In genomic region chr5:31094100-31094798, GRCm38 (mm10) we compare ENCODE assay signal across 9 mouse cellular contexts. TPM values are rescaled to one million over a fixed set of nuclear protein-coding genes. Genes with fewer than 3 reads are reported as not detected.
A peak's percentile ranks its signal among the peaks of the same experiment; 100 is the strongest.
DNase-seq lines count a peak whose midpoint lies in the region; ATAC-seq lines count a peak whose summit lies in the region.
"Had no signal": no experiment of that assay in that cellular context is flagged by ENCODE, and none has a peak within 500 bp of the region (broad histone marks: within the 10 kb centered on the region; RNA-seq: fewer than 3 reads in every experiment).

No protein-coding gene starts in this region.

- H3K4me2 ChIP-seq in liver, embryonic 11.5 days: peak overlapping the region; percentile 72
- peak overlapping the region; percentile 88 for H3K4me2 ChIP-seq in intestine, embryonic 16.5 days (ENCODE audit: low read depth, low read length)
- H3K4me2 ChIP-seq in neural tube, embryonic 14.5 days (ENCODE audit: low read depth, low read length): peak overlapping the region; percentile 52; the same call in 1 of the 2 replicates

- H3K27me3 ChIP-seq in liver, embryonic 11.5 days (replicated peaks; ENCODE audit: control insufficient read depth, insufficient read depth, low read length): peaks cover 88% of the 10 kb centered on the region
- H3K27me3 ChIP-seq in embryonic facial prominence, embryonic 10.5 days (replicated peaks; ENCODE audit: low read depth, poor library complexity, severe bottlenecking): peaks cover 100% of the 10 kb centered on the region
- peaks cover 88% of the 10 kb centered on the region for H3K27me3 ChIP-seq in intestine, embryonic 16.5 days (replicated peaks; ENCODE audit: control insufficient read depth, insufficient read depth, low read length)
- peaks cover 50% of the 10 kb centered on the region for H3K27me3 ChIP-seq in neural tube, embryonic 14.5 days (ENCODE audit: control insufficient read depth, insufficient read depth, low read length)

- no peak overlapping the region for H3K27ac ChIP-seq in liver, embryonic 11.5 days (ENCODE audit: low read depth, low read length)
- H3K27ac ChIP-seq in embryonic facial prominence, embryonic 10.5 days (replicated peaks): no peak overlapping the region
- H3K27ac ChIP-seq in intestine, embryonic 16.5 days (ENCODE audit: low read length): no peak overlapping the region
- no peak overlapping the region for H3K27ac ChIP-seq in neural tube, embryonic 14.5 days (ENCODE audit: low read depth, low read length)

- H3K4me1 ChIP-seq in liver, embryonic 11.5 days (replicated peaks; ENCODE audit: control insufficient read depth, insufficient read depth, low read length): peaks cover 6% of the 10 kb centered on the region; the same call in 1 of the 2 replicates
- peaks cover 33% of the 10 kb centered on the region for H3K4me1 ChIP-seq in embryonic facial prominence, embryonic 10.5 days
- H3K4me1 ChIP-seq in intestine, embryonic 16.5 days (ENCODE audit: control insufficient read depth, insufficient read depth, low read length): peaks cover 31% of the 10 kb centered on the region
- H3K4me1 ChIP-seq in neural tube, embryonic 14.5 days (ENCODE audit: control insufficient read depth, insufficient read depth, low read length): peaks cover 13% of the 10 kb centered on the region

- DNase-seq in liver, embryonic 11.5 days (ENCODE audit: low spot score): peak; percentile 39
- no peak for DNase-seq in liver
- peak; percentile 68 for DNase-seq in embryonic facial prominence, embryonic 10.5 days (ENCODE audit: low spot score)
- DNase-seq in cerebellum, adult 18-20 months: no peak
- no peak for DNase-seq in urinary bladder, postnatal 25 days (ENCODE audit: low spot score)
- DNase-seq in adipocyte (ENCODE audit: low spot score): no peak

- ATAC-seq in liver, embryonic 11.5 days (replicated peaks; ENCODE audit: low FRiP score): no peak
- ATAC-seq in intestine, embryonic 16.5 days: no peak
- no peak for ATAC-seq in neural tube, embryonic 14.5 days (ENCODE audit: low read depth)

- H3K4me3 ChIP-seq in liver, embryonic 11.5 days (ENCODE audit: low read depth, low read length): peak overlapping the region; percentile 26; the same call in 1 of the 2 replicates
- peak overlapping the region; percentile 50 for H3K4me3 ChIP-seq in embryonic facial prominence, embryonic 10.5 days
- H3K4me3 ChIP-seq in intestine, embryonic 16.5 days (ENCODE audit: low read length): peak overlapping the region; percentile 37
- no peak overlapping the region for H3K4me3 ChIP-seq in neural tube, embryonic 14.5 days (ENCODE audit: low read depth, low read length)

- WGBS in liver, embryonic 11.5 days: 3% methylated on average over 29 of the region's 29 CpGs
- 2% methylated on average over 29 of the region's 29 CpGs for WGBS in embryonic facial prominence, embryonic 10.5 days
- 2% methylated on average over 29 of the region's 29 CpGs for WGBS in intestine, embryonic 16.5 days
- 2% methylated on average over 29 of the region's 29 CpGs for WGBS in neural tube, embryonic 14.5 days

- no peak overlapping the region for H3K9ac ChIP-seq in liver, embryonic 11.5 days (ENCODE audit: low read depth, low read length)
- no peak overlapping the region for H3K9ac ChIP-seq in intestine, embryonic 16.5 days (ENCODE audit: low read depth, low read length)
- no peak overlapping the region for H3K9ac ChIP-seq in neural tube, embryonic 14.5 days (replicated peaks; ENCODE audit: low read depth, low read length)

- H3K9me3 ChIP-seq in liver, embryonic 11.5 days (ENCODE audit: control insufficient read depth, low read length): no peaks in the 10 kb centered on the region
- H3K9me3 ChIP-seq in embryonic facial prominence, embryonic 10.5 days: no peaks in the 10 kb centered on the region
- H3K9me3 ChIP-seq in intestine, embryonic 16.5 days (ENCODE audit: control insufficient read depth, low read length): no peaks in the 10 kb centered on the region
- no peaks in the 10 kb centered on the region for H3K9me3 ChIP-seq in neural tube, embryonic 14.5 days (ENCODE audit: control insufficient read depth, low read length)

- H3K36me3 ChIP-seq in liver, embryonic 11.5 days (ENCODE audit: control insufficient read depth, insufficient read depth, low read length): no peaks in the 10 kb centered on the region
- no peaks in the 10 kb centered on the region for H3K36me3 ChIP-seq in embryonic facial prominence, embryonic 10.5 days (replicated peaks)
- no peaks in the 10 kb centered on the region; the same call in 1 of the 2 replicates for H3K36me3 ChIP-seq in intestine, embryonic 16.5 days (ENCODE audit: control insufficient read depth, insufficient read depth, low read length)
- H3K36me3 ChIP-seq in neural tube, embryonic 14.5 days (ENCODE audit: control insufficient read depth, insufficient read depth, low read length): no peaks in the 10 kb centered on the region

RNA-seq across cellular contexts. Expression of gene Dnajc5g, which starts 11.8 kb away (rescaled TPM):
- polyA plus RNA-seq in liver, embryonic 11.5 days (2014; fragmentation: Nextera tagmentation; extraction: Ambion mirVana): not detected in 2 replicates
- not detected in 2 replicates for polyA plus RNA-seq in embryonic facial prominence, embryonic 10.5 days (2016; fragmentation: Nextera tagmentation; extraction: Ambion mirVana)
- polyA plus RNA-seq in intestine, embryonic 16.5 days (2015; fragmentation: Nextera tagmentation; extraction: Ambion mirVana): not detected in 2 replicates
- not detected in 2 replicates for polyA plus RNA-seq in neural tube, embryonic 14.5 days (2014; fragmentation: Nextera tagmentation; extraction: Ambion mirVana)
- polyA plus RNA-seq: brain, embryonic 14.5 days had no signal

RNA-seq across cellular contexts. Expression of gene Slc30a3, which starts 13.8 kb away (rescaled TPM):
- 1.1 and 1.4 TPM in 2 replicates for polyA plus RNA-seq in liver, embryonic 11.5 days (2014; fragmentation: Nextera tagmentation; extraction: Ambion mirVana)
- 0.59 and 0.85 TPM in 2 replicates for polyA plus RNA-seq in embryonic facial prominence, embryonic 10.5 days (2016; fragmentation: Nextera tagmentation; extraction: Ambion mirVana)
- polyA plus RNA-seq in intestine, embryonic 16.5 days (2015; fragmentation: Nextera tagmentation; extraction: Ambion mirVana): 0.12 and 0.15 TPM in 2 replicates
- polyA plus RNA-seq in neural tube, embryonic 14.5 days (2014; fragmentation: Nextera tagmentation; extraction: Ambion mirVana): 39.8 and 48.3 TPM in 2 replicates

RNA-seq across cellular contexts. Expression of gene Trim54, which starts 22.3 kb away (rescaled TPM):
- polyA plus RNA-seq in liver, embryonic 11.5 days (2014; fragmentation: Nextera tagmentation; extraction: Ambion mirVana): 0.43 TPM in 1 of 2 replicates, not detected in the other
- not detected in 2 replicates for polyA plus RNA-seq in embryonic facial prominence, embryonic 10.5 days (2016; fragmentation: Nextera tagmentation; extraction: Ambion mirVana)
- polyA plus RNA-seq in intestine, embryonic 16.5 days (2015; fragmentation: Nextera tagmentation; extraction: Ambion mirVana): not detected in 2 replicates
- not detected in 2 replicates for polyA plus RNA-seq in neural tube, embryonic 14.5 days (2014; fragmentation: Nextera tagmentation; extraction: Ambion mirVana)

RNA-seq across cellular contexts. Expression of gene Cad, which starts 39.7 kb away (rescaled TPM):
- 65.0 and 66.0 TPM in 2 replicates for polyA plus RNA-seq in liver, embryonic 11.5 days (2014; fragmentation: Nextera tagmentation; extraction: Ambion mirVana)
- 64.6 and 71.3 TPM in 2 replicates for polyA plus RNA-seq in embryonic facial prominence, embryonic 10.5 days (2016; fragmentation: Nextera tagmentation; extraction: Ambion mirVana)
- 16.8 and 18.2 TPM in 2 replicates for polyA plus RNA-seq in intestine, embryonic 16.5 days (2015; fragmentation: Nextera tagmentation; extraction: Ambion mirVana)
- polyA plus RNA-seq in neural tube, embryonic 14.5 days (2014; fragmentation: Nextera tagmentation; extraction: Ambion mirVana): 10.4 and 10.6 TPM in 2 replicates

RNA-seq across cellular contexts. Expression of gene Ucn, which starts 44.4 kb away (rescaled TPM):
- not detected in 2 replicates for polyA plus RNA-seq in liver, embryonic 11.5 days (2014; fragmentation: Nextera tagmentation; extraction: Ambion mirVana)
- not detected in 2 replicates for polyA plus RNA-seq in embryonic facial prominence, embryonic 10.5 days (2016; fragmentation: Nextera tagmentation; extraction: Ambion mirVana)
- polyA plus RNA-seq in intestine, embryonic 16.5 days (2015; fragmentation: Nextera tagmentation; extraction: Ambion mirVana): not detected in 2 replicates
- polyA plus RNA-seq in neural tube, embryonic 14.5 days (2014; fragmentation: Nextera tagmentation; extraction: Ambion mirVana): not detected in 2 replicates
- polyA plus RNA-seq: brain, embryonic 14.5 days had no signal

Comparison
In these comparisons a context has a peak if more than half of its experiments do, and no peak if none do; other contexts are left out.
1. DNase-seq: peak in liver, embryonic 11.5 days (single experiment) and embryonic facial prominence, embryonic 10.5 days (single experiment); none in liver (single experiment), cerebellum, adult 18-20 months (0 of 2), urinary bladder, postnatal 25 days (single experiment) and adipocyte (single experiment).
2. RNA of gene Slc30a3, which starts 13.8 kb away (polyA plus RNA-seq): 39.8 to 48.3 TPM in neural tube, embryonic 14.5 days; 1.1 to 1.4 TPM in liver, embryonic 11.5 days, 0.59 to 0.85 TPM in embryonic facial prominence, embryonic 10.5 days and 0.12 to 0.15 TPM in intestine, embryonic 16.5 days; every median in the first group is over 10 times any median in the second.
3. Peak in every context shown above with its lines, with median percentiles within 50 percentile points of each other: H3K4me2 ChIP-seq.